Mouse (Mus musculus): Measurements from ENCODE around the gene Barhl1. TPM values are rescaled to one million over a fixed set of nuclear protein-coding genes. Genes with fewer than 3 reads are reported as not detected.
A peak's percentile ranks its signal among the peaks of the same experiment; 100 is the strongest.

The Barhl1 gene
- polyA plus RNA-seq (2015; fragmentation: Nextera tagmentation; extraction: Ambion mirVana) = 7.5 and 8.3 TPM in 2 replicates

- Histone ChIP-seq H3K4me1 (replicated peaks) (peaks cover 30% of the 10 kb centered on the region), H3K27me3 (peaks cover 99% of the 10 kb centered on the region), H3K27ac (replicated peaks) (peak within 1 kb of the TSS; percentile 38; the same call in 1 of the 2 replicates), H3K36me3 (no peaks in the 10 kb centered on the region), H3K9me3 (no peaks in the 10 kb centered on the region), H3K9ac (peak within 1 kb of the TSS; percentile 43), H3K4me3 (peak within 1 kb of the TSS; percentile 24), H3K4me2 (peak within 1 kb of the TSS; percentile 43)
- no peak for ATAC-seq (ENCODE audit: low read depth)
- 2% methylated on average over 18 of the region's 18 CpGs for WGBS
These were observed at the start of gene Barhl1 for GRCm38 (mm10) chr2:28916513-28916865. Gene Barhl1 (minus strand): TSS chr2:28916668.

- no peak overlapping the region for H3K4me3 ChIP-seq
These were observed 47.1 kb upstream of the Barhl1 start for GRCm38 (mm10) chr2:28963565-28963964.

GRCm38 (mm10) chr2:28961636-28962035 is 45.2 kb upstream of the Barhl1 start:
- no peak for ATAC-seq (ENCODE audit: low read depth)
- WGBS = 69% methylated on average over 5 of the region's 5 CpGs
- H3K9me3 ChIP-seq = no peaks in the 10 kb centered on the region
- H3K4me2 ChIP-seq = no peak overlapping the region
- no peak overlapping the region for H3K4me3 ChIP-seq
- no peaks in the 10 kb centered on the region for H3K36me3 ChIP-seq
- no peak overlapping the region for H3K9ac ChIP-seq
- peaks cover 15% of the 10 kb centered on the region for H3K4me1 ChIP-seq (replicated peaks)
- no peak overlapping the region for H3K27ac ChIP-seq (replicated peaks)
- peaks cover 64% of the 10 kb centered on the region for H3K27me3 ChIP-seq

More at GRCm38 (mm10) chr2:28963565-28963964, 47.1 kb upstream of the Barhl1 start:
- Histone ChIP-seq H3K27ac (replicated peaks) (no peak overlapping the region), H3K9me3 (no peaks in the 10 kb centered on the region), H3K9ac (no peak overlapping the region), H3K27me3 (peaks cover 66% of the 10 kb centered on the region), H3K4me2 (no peak overlapping the region), H3K4me1 (replicated peaks) (peaks cover 27% of the 10 kb centered on the region), H3K36me3 (no peaks in the 10 kb centered on the region)
- ATAC-seq (ENCODE audit: low read depth) = no peak
- 92% methylated on average over 6 of the region's 6 CpGs for WGBS

- H3K27ac ChIP-seq (replicated peaks) = no peak overlapping the region
- no peaks in the 10 kb centered on the region for H3K36me3 ChIP-seq
- H3K4me2 ChIP-seq = no peak overlapping the region
- no peak overlapping the region for H3K4me3 ChIP-seq
- no peak for ATAC-seq (ENCODE audit: low read depth)
- no peak overlapping the region for H3K9ac ChIP-seq
- WGBS = 87% methylated on average over 15 of the region's 15 CpGs
- H3K4me1 ChIP-seq (replicated peaks) = peaks cover 10% of the 10 kb centered on the region
- H3K9me3 ChIP-seq = no peaks in the 10 kb centered on the region
- peaks cover 68% of the 10 kb centered on the region for H3K27me3 ChIP-seq
These were observed 44.6 kb upstream of the Barhl1 start for GRCm38 (mm10) chr2:28961024-28961585.

- Histone ChIP-seq H3K4me3 (no peak overlapping the region), H3K9me3 (no peaks in the 10 kb centered on the region), H3K36me3 (no peaks in the 10 kb centered on the region), H3K4me2 (no peak overlapping the region), H3K27me3 (peaks cover 51% of the 10 kb centered on the region), H3K27ac (replicated peaks) (no peak overlapping the region), H3K4me1 (replicated peaks) (no peaks in the 10 kb centered on the region), H3K9ac (no peak overlapping the region)
- ATAC-seq (ENCODE audit: low read depth) = no peak
- WGBS = 91% methylated on average over 4 of the region's 4 CpGs
These were observed 40.4 kb upstream of the Barhl1 start for GRCm38 (mm10) chr2:28956874-28957273.

- Histone ChIP-seq H3K4me3 (no peak overlapping the region), H3K4me1 (replicated peaks) (peaks cover 8% of the 10 kb centered on the region), H3K9ac (no peak overlapping the region), H3K9me3 (no peaks in the 10 kb centered on the region), H3K36me3 (no peaks in the 10 kb centered on the region), H3K27me3 (peaks cover 48% of the 10 kb centered on the region), H3K4me2 (no peak overlapping the region), H3K27ac (replicated peaks) (no peak overlapping the region)
- ATAC-seq (ENCODE audit: low read depth) = no peak
- WGBS = 83% methylated on average over 9 of the region's 9 CpGs
These were observed 38.1 kb upstream of the Barhl1 start for GRCm38 (mm10) chr2:28954595-28954994.

GRCm38 (mm10) chr2:28952981-28953380 is 36.5 kb upstream of the Barhl1 start:
- no peaks in the 10 kb centered on the region for H3K36me3 ChIP-seq
- no peak overlapping the region for H3K4me3 ChIP-seq
- 39% methylated on average over 8 of the region's 8 CpGs for WGBS
- H3K27ac ChIP-seq (replicated peaks) = no peak overlapping the region
- no peak for ATAC-seq (ENCODE audit: low read depth)
- H3K9ac ChIP-seq = no peak overlapping the region
- H3K9me3 ChIP-seq = no peaks in the 10 kb centered on the region
- H3K27me3 ChIP-seq = peaks cover 46% of the 10 kb centered on the region
- H3K4me1 ChIP-seq (replicated peaks) = peaks cover 8% of the 10 kb centered on the region
- H3K4me2 ChIP-seq = no peak overlapping the region

GRCm38 (mm10) chr2:28946312-28946711 is 29.8 kb upstream of the Barhl1 start:
- no peak for ATAC-seq (ENCODE audit: low read depth)
- Histone ChIP-seq H3K9me3 (no peaks in the 10 kb centered on the region), H3K27ac (replicated peaks) (no peak overlapping the region), H3K4me3 (no peak overlapping the region), H3K4me2 (no peak overlapping the region), H3K4me1 (replicated peaks) (peaks cover 30% of the 10 kb centered on the region), H3K9ac (no peak overlapping the region), H3K27me3 (peaks cover 46% of the 10 kb centered on the region), H3K36me3 (no peaks in the 10 kb centered on the region)
- 63% methylated on average over 3 of the region's 3 CpGs for WGBS

- Histone ChIP-seq H3K27ac (replicated peaks) (no peak overlapping the region), H3K4me3 (no peak overlapping the region), H3K9me3 (no peaks in the 10 kb centered on the region), H3K4me1 (replicated peaks) (peaks cover 25% of the 10 kb centered on the region), H3K27me3 (peaks cover 55% of the 10 kb centered on the region), H3K36me3 (no peaks in the 10 kb centered on the region), H3K9ac (no peak overlapping the region), H3K4me2 (no peak overlapping the region)
- ATAC-seq (ENCODE audit: low read depth) = 0 out of 2 replicates have a peak, but pooled peaks have one; percentile 52
- WGBS = 48% methylated on average over 6 of the region's 6 CpGs
These were observed 28.9 kb upstream of the Barhl1 start for GRCm38 (mm10) chr2:28945388-28945787.

GRCm38 (mm10) chr2:28943666-28944516 is 27.4 kb upstream of the Barhl1 start:
- Histone ChIP-seq H3K36me3 (no peaks in the 10 kb centered on the region), H3K4me3 (no peak overlapping the region), H3K4me1 (replicated peaks) (peaks cover 22% of the 10 kb centered on the region), H3K9me3 (no peaks in the 10 kb centered on the region), H3K27me3 (peaks cover 54% of the 10 kb centered on the region), H3K4me2 (peak overlapping the region; percentile 31), H3K27ac (replicated peaks) (0 out of 2 replicates have a peak overlapping the region, but pooled peaks have one; percentile 13), H3K9ac (0 out of 2 replicates have a peak overlapping the region, but pooled peaks have one; percentile 13)
- WGBS = 12% methylated on average over 30 of the region's 30 CpGs
- ATAC-seq (ENCODE audit: low read depth) = no peak

- Histone ChIP-seq H3K36me3 (no peaks in the 10 kb centered on the region), H3K9ac (no peak overlapping the region), H3K4me2 (no peak overlapping the region), H3K27me3 (peaks cover 30% of the 10 kb centered on the region), H3K27ac (replicated peaks) (no peak overlapping the region), H3K9me3 (no peaks in the 10 kb centered on the region), H3K4me3 (no peak overlapping the region), H3K4me1 (replicated peaks) (peaks cover 17% of the 10 kb centered on the region)
- ATAC-seq (ENCODE audit: low read depth) = no peak
- WGBS = 84% methylated on average over 7 of the region's 7 CpGs
These were observed 22.5 kb upstream of the Barhl1 start for GRCm38 (mm10) chr2:28938997-28939396.

- H3K4me3 ChIP-seq = no peak overlapping the region
- no peak overlapping the region for H3K27ac ChIP-seq (replicated peaks)
- no peak for ATAC-seq (ENCODE audit: low read depth)
- no peaks in the 10 kb centered on the region for H3K36me3 ChIP-seq
- WGBS = 95% methylated on average over 3 of the region's 3 CpGs
- no peaks in the 10 kb centered on the region for H3K9me3 ChIP-seq
- H3K4me2 ChIP-seq = no peak overlapping the region
- peaks cover 1% of the 10 kb centered on the region; the same call in 1 of the 2 replicates for H3K4me1 ChIP-seq (replicated peaks)
- peaks cover 45% of the 10 kb centered on the region for H3K27me3 ChIP-seq
- H3K9ac ChIP-seq = no peak overlapping the region
These were observed 14.1 kb upstream of the Barhl1 start for GRCm38 (mm10) chr2:28930571-28930970.

Data from neural tube, embryonic 13.5 days (tissue).